Mouse (Mus musculus): ENCODE data around the gene Ttc6. TPM values are rescaled to one million over a fixed set of nuclear protein-coding genes. Genes with fewer than 3 reads are reported as not detected.

Ttc6 gene
- polyA plus RNA-seq, 1 experiment from 2014 or later = 0.43 TPM

DNA sequence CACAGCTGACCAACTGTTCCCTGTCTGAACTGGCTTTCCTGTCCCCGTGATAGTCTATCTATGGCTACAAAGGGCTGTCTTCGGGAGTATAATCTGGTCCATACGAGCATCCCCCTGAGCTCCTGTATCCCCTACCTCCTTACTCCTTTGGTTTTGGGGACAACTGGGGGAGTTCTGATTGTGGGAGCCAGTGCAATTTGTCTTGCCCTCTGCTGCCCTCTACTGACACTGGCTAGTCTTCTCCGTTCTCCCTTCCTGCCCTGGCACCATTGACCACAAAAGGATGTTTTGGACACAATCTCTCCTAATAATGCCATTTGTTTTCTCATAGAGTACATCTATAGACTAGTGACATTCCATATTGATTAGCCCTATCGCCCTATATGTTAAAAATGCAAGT lies 223.6 kb downstream of the Ttc6 start:
- Histone ChIP-seq H3K4me2 (replicated peaks; ENCODE audit: low read depth) (no peak overlapping the region), H3K9ac (ENCODE audit: low read depth, low read length) (no peak overlapping the region), H3K36me3 (ENCODE audit: control insufficient read depth, insufficient read depth) (no peaks in the 10 kb centered on the region), H3K4me3 (ENCODE audit: low read depth, low read length) (no peak overlapping the region), H3K9me3 (ENCODE audit: control insufficient read depth) (no peaks in the 10 kb centered on the region), H3K27ac (ENCODE audit: low read depth, low read length) (no peak overlapping the region), H3K27me3 (replicated peaks; ENCODE audit: control insufficient read depth, insufficient read depth, low read length) (no peaks in the 10 kb centered on the region), H3K4me1 (replicated peaks; ENCODE audit: control insufficient read depth, insufficient read depth, low read length) (no peaks in the 10 kb centered on the region)
- WGBS = 20% methylated on average over 5 of the region's 5 CpGs
- ATAC-seq = no peak
- TF ChIP-seq CTCF (IDR thresholded peaks at IDR 0.05; ENCODE audit: low read depth) = peak; percentile 89

Other genes with a start within 250 kb of the Ttc6 start
- 3.7 and 4.0 TPM in 2 replicates for gene Foxa1, start 17.2 kb upstream of the Ttc6 start, polyA plus RNA-seq (2015; fragmentation: Nextera tagmentation; extraction: Ambion mirVana)

All from intestine, postnatal 0 days (tissue).